Mouse (Mus musculus) left cerebral cortex, postnatal 4 days (tissue): Measurements from ENCODE around the gene Mob3b. TPM values are rescaled to one million over a fixed set of nuclear protein-coding genes. Genes with fewer than 3 reads are reported as not detected.
"Not testable (repeated sequence)": the region's sequence is repeated elsewhere in the genome, so short reads cannot be mapped to it uniquely, and the experiment has no call there.

ENCODE experiments used
- DNase-seq: peaks from one replicate; pipeline ENCODE4 v3.0.0-alpha.2; 2022
- intact Hi-C: fragments of 180-260 bp; cut with DNase I; formaldehyde crosslinking; loops from one replicate; pipeline ENCODE4 v1.15.1; 2025
- total RNA-seq, 2 experiments: library from RNA; stranded (reverse); gene quantifications; 2 replicates each; pipeline ENCODE4 v1.2.3; 2021

Mob3b gene
- total RNA-seq, 2 experiments from 2014 or later, result 4.3 to 5.9 TPM

DNA sequence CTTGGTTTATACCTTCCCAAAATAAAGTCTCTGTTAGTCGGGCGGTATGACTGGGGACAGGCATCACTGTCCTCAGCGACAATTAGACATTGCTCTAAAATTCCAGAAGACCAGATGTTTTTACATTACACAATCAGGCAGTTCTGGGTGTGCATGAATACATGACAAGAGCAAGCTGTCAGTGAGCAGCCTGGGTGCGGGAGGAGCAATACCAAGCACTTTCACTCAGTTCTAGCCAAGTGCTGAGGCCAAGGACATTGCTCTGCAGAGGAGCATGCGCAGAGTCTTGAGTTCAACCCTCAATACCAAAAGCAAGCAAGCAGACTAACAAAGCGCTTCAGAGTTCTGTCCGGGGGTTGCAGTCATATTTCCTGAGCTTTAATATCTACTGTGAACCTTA lies 249.2 kb downstream of the Mob3b start:
- intact Hi-C loops, result loop anchor here (10.0 kb wide), 1 partner anchor 223 kb away; the partner anchor contains the start of gene Slc35a1
- no peak for DNase-seq

DNA sequence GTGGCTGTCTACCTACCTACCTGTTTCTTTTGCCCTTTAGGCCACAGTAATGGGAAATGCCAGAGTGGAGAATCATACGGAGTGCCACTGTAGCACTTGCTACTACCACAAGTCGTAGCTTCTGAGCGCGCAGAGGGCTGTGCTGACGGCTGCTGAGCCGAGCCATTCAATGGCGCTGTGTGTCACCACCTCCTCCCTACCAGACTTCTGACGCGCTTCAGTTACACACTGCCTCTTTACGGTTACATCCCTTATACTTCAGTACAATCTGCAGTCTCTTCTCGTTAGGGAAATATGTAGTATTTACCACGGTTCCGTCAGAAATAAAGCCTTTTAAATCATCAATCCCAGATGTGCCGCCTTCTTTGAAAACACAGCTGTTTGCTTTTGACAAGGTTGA lies 250.3 kb downstream of the Mob3b start:
- DNase-seq, result no peak
- intact Hi-C loops, result loop anchor here (10.0 kb wide), 1 partner anchor 222 kb away; the partner anchor contains the start of gene Slc35a1

DNA sequence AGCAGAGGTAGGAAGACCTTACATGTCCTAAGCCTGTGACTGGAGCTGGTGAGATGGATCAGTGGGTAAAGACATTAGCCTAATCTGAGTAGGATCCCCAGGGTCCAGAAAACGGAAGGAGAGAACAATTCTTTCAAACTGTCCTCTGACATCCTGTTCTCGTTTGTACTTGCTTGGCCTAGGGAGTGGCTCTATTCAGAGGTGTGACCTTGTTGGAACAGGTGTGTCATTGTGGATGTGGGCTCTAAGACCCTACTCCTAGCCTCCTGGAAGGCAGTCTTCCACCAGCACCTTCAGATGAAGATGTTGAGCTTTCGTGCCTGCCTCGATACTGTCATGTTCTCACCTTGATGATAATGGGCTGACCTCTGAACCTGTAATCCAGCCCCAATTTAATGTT lies 251.1 kb downstream of the Mob3b start:
- no peak for DNase-seq
- intact Hi-C loops, result loop anchor here (10.0 kb wide), 1 partner anchor 221 kb away; the partner anchor contains the start of gene Slc35a1

DNA sequence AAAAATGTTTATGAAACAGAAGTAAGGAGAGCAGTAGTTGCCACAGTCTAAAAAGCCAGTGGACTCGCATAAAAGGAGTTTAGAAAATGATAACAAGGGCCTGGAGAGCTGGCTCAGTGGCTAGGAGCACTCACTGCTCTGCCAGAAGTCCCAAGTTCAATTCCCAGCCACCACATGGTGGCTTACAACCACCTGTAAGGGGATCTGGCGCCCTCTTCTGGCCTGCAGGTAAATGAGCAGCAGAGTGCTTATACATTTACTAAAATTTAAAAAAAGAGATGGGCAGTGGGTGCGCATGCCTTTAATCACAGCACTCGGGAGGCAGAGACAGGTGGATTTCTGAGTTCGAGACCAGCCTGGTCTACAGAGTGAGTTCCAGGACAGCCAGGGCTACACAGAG lies 251.9 kb downstream of the Mob3b start:
- DNase-seq, result no peak
- intact Hi-C loops, result loop anchor here (10.0 kb wide), 1 partner anchor 221 kb away; the partner anchor contains the start of gene Slc35a1

DNA sequence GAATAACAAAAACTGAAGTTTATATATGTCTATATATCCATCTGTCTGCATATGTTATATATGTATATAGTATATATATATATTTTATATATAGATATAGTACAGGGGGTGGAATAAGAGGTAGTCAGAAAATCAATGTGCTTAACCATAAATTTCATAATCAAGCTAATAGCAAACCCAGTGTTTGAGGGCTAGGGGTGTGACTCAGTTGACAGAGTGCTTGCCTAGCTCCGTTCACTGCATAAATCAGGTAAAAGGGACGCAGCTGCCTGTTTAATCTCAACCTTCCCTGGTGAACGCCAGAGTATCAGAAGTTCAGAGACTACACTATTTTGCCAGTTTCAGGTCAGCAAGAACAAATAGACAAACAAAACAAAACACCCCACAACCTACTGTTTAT lies 255.7 kb downstream of the Mob3b start:
- intact Hi-C loops, result loop anchor here (10.0 kb wide), 1 partner anchor 217 kb away; the partner anchor contains the start of gene Slc35a1
- not testable (repeated sequence) for DNase-seq

DNA sequence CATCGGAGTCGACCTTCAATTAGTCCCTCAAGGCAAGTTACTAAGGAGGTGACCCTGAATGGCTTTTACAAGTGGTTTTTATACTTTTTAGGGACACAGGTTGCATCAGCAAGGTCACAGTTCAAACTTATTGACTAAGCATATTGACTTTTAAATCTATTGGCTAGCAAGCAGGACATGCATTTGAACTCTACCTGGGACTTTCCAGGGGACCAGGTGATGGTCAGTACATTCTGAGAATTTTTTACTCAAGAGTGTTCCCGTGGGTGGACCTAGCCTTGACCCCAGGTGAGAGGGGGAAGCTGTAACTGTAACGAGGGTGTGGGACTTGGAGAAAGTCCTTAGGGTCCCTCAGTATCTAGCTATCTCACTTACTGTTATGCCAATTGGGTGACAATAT lies 256.1 kb downstream of the Mob3b start:
- intact Hi-C loops, result loop anchor here (10.0 kb wide), 1 partner anchor 216 kb away; the partner anchor contains the start of gene Slc35a1
- DNase-seq, result no peak

DNA sequence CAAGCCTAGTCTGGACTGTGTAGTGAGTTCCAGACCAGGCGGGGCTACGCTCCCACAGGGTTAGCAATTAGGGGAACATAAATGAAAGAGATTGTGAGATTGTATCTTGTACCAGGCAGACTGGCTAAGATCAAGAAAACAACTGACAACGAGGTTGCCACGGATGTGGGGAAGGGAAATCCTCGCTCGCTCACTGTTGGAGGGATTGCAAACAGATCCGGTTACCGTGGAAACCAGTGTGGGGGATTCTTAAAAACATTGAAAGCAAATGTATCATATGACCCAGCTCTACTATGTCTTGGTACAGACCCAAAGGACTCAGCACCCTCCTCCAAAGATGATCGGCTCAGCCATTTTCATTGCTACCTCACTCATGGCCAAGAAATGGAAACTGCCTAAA lies 257.1 kb downstream of the Mob3b start:
- intact Hi-C loops, result loop anchor here (10.0 kb wide), 1 partner anchor 215 kb away; the partner anchor contains the start of gene Slc35a1
- no peak for DNase-seq

DNA sequence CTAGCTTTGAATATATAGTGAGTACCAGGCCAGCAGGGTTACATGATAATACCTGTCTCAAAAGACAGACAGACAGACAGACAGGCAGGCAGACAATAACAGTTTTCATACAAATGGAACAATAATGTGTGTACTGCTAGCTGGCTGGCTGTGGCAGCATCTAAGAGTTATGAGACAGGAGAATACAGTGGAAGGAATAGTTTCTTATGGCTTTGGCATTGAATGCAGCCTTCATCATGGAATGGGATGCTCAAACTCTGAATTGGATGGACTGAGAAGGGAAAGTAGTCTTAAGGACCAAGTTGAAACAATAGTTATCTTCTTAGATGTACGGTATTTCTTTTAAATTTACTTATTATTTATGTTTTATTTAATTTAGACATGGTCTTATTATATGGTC lies 258.0 kb downstream of the Mob3b start:
- no peak for DNase-seq
- intact Hi-C loops, result no loop called here

Other genes starting within 250 kb of the Mob3b start
- not detected for gene Ifnk, start 5.4 kb downstream of the Mob3b start, total RNA-seq
- 10 to 100 TPM; 44.3 to 47.0 TPM for gene C9orf72, start 68.7 kb upstream of the Mob3b start, total RNA-seq